Mouse (Mus musculus): ENCODE data around the gene Parp3.

Parp3 gene

DNA sequence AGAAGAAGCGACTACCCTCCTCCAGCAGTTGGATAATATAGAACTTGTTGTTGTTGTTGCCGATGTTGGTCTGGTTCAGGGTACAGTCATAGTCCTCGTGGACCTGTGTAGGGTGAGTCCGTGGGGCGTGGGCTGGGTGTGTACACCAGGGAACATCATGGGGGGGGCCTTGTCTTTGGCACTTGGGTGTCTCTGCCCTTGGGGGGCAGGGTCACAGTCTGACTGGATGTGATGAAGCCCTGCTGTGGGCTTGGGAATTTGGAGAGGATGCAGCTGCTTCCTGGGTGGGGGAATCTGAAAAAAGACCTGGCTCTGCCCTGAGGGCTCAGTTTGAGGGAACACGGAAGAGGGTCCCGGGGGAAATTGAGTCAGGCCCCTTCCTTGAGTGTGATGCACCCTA, 1.7 kb downstream of the Parp3 start:
- DNase-seq (ENCODE audit: low read depth, low spot score): no peak

DNA sequence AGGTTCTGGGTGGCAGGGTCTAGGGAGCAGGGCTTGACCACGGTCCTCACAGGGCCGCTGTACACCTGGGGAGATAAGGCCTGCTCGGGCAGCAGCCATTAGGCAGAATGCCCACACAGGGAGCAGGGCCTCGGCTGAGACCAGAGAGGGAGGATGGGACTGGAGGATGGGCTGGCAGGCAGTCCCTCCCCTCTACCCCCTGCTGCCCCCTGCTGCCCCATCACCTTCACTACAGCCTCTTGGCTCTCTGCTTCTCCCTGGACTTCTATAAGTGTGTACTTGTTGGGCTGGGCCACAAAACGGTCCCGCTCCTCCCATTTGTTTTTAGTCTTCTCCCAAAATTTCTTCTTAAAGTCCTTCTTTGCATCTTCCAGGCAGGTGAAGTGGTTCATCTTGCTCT, 2.3 kb downstream of the Parp3 start:
- no peak for DNase-seq (ENCODE audit: low read depth, low spot score)

- DNase-seq (ENCODE audit: low read depth, low spot score): no peak
Measured at GRCm38 (mm10) chr9:106473753-106474105, 3.0 kb downstream of the Parp3 start.

DNA sequence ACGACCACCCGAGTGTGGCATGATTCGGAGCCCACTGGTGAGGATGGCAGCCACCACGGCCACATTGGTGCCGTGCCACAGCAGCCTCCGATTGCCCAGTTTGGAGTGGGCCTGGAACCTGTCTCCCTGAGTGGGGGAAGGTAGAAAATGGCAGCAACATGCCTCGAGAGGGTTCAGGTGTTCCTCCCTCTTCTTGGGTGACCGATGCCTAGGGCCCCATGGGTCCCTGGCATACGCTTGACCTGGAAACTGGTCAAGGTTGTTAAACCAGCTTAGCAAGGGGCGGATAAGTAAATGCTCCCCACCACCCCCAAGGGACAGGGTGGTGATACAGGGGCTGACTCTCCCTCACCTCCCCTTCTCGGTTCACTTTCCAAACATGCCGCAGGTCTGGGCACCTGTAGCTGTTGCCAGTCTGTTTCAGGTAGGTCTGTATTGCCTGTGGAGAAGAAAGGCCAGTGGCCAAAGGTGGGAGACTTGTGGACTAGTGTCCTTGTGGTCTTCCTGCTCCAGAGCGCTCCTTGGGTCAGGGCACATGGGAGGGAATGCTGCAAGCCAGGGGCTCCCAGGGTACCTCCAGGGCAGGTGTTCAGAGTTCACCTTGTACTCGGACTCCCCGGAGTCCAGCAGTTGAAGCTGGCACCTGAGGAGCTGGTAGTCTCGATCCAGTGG, 3.5 kb downstream of the Parp3 start:
- DNase-seq (ENCODE audit: low read depth, low spot score): no peak

DNA sequence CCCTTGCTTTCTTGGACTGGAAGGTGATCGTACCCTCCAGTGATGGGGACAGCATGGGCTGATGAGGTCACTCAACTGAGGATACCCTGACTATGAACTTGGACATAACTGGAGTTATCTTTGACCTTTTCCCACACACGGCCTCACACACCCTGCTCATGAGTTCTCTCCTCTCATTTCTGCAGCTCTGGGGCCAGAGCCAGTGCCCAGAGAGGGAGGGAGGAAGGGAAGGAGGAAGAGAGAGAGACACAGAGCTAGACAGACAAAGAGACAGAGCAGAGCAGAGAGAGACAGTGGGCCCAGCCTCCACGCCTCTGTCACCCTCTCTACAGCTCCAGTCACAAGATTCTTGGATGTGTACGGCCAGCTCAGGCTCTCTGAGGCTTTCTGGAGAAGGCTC, 4.4 kb downstream of the Parp3 start:
- no peak for DNase-seq (ENCODE audit: low read depth, low spot score)

DNA sequence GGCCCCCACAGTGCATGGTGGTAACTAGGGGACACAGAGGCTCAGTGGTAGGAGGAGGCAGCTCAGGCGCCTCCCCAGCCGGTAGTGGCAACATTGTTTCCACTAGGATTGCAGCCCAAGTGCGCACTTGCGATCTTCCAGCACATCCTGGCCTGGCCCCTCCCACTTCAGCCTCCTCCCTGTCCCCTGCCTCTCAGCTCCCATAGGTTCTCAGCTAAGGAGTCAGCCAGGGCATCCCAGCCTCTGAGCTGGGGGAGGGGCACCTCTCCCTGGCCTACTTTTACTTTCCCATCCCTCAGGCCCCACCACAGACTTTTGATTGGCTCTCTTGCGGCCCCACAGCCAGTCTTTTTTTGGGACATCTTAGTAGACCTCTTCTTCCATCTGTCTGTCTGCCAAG, 4.9 kb downstream of the Parp3 start:
- DNase-seq (ENCODE audit: low read depth, low spot score): no peak

DNA sequence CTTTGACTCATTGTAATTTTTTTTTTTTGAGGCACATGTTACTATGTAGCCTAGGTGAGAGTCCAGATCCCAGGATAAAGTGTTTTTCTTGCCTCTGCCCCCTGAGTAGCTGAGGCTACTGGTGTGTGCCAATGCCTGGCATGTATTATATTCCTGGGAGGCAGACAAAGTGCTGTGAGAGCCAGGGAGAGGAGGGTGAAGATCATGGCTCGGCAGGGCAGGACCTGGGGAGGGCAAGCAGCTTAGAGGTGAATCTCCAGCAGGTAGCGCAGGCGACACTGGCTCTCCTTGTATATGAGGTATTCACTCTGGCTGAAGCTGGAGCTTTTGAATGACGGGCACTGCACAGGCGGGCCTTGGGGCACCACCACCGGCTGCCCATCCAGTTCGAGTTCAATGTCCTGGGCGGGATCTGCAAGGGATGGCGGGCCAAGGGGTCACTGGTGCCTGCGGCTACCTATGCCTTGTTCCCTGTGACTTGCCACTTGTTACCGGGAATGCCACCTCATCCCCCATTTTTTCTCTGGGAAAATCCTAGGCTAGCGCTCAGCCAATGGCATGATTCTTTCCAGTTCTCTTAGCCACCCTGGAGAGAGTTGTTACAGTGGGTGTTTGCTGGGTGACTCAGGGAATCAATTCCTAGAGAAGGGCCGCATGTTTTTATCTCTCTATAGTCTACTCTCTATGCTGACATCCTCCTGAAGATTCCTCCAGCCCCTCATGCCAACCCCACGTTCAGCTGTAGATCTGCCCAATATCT, 5.6 kb downstream of the Parp3 start:
- DNase-seq (ENCODE audit: low read depth, low spot score): no peak

- DNase-seq (ENCODE audit: low read depth, low spot score): no peak
Measured at GRCm38 (mm10) chr9:106469776-106470175, 7.0 kb downstream of the Parp3 start.

- no peak for DNase-seq (ENCODE audit: low read depth, low spot score)
Measured at GRCm38 (mm10) chr9:106469317-106469716, 7.4 kb downstream of the Parp3 start.

- no peak for DNase-seq (ENCODE audit: low read depth, low spot score)
Measured at GRCm38 (mm10) chr9:106467746-106468145, 9.0 kb downstream of the Parp3 start.

- DNase-seq (ENCODE audit: low read depth, low spot score): no peak
Measured at GRCm38 (mm10) chr9:106466721-106467120, 10.0 kb downstream of the Parp3 start.

DNA sequence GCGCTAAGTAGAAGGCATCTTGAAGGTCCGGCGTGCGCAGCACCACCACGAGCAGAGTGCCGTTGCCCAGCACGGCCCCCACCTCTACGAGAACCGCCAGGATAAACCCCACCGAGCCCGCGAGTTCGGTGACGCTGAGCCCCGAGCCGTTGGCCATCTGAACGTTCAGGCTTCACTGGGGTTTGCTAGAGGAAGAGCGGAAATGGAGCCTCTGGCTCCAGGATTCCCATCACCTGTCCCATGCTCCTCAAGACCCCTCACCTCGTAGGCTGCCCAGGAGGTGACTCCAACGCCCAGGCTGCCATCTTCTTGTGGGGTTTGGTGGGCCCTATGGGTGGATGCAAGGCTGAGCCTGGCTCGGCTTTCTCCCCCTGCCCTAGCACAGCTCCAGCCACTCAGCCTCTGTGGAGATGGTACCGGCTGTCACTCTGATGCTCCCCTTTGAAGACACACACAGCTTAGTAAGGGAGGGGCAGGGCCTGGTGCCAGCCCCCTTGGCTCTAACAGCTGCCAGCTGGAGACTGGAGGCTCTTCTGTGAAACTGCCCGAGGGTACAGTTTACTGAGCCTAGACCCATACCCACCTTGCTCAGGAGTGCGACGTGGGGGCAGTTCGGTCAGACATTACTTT, 11.1 kb downstream of the Parp3 start, which contains the start of gene Gpr62:
Gene Gpr62 (minus strand): TSS at position 368 of the 630 bp plus-strand sequence.
- no peak for DNase-seq (ENCODE audit: low read depth, low spot score)

DNA sequence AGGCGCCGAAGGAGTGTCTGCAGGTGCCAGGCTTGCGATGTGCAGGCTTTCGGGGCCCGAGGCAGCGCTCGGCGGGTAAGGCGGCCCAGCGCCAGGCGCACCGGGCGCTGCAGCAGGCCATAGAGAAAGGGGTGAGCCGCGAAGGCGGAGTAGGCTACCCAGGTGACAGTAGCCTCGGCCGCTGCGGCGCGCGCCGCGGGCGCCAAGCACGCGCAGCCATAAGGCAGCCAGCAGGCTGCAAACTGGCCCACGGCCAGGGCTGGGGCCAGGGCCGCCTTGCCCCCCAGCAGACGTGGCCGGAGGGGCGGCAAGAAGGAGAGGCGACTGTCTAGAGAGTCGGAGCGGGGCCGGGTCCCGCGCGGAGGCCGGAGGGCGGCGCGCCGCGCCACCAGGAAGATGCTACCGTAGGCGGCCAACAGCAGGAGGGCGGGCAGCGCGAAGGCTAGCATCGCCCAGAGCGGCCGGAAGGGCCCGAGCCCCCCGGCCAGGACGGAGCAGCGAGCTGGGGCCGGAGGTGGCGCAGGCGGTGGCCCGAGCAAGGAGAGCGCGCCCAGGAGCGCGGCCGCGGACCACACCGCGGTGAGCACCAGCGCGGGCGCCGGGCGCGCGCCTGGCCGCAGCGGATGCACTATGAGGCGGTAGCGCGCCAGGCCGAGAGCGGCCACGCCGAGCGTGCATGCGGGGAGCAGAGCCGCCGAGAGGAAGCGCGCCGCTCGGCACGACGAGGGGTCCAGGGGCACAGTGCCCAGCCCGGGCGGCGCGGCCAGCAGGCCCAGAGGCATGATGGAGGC, 11.8 kb downstream of the Parp3 start:
- no peak for DNase-seq (ENCODE audit: low read depth, low spot score)

DNA sequence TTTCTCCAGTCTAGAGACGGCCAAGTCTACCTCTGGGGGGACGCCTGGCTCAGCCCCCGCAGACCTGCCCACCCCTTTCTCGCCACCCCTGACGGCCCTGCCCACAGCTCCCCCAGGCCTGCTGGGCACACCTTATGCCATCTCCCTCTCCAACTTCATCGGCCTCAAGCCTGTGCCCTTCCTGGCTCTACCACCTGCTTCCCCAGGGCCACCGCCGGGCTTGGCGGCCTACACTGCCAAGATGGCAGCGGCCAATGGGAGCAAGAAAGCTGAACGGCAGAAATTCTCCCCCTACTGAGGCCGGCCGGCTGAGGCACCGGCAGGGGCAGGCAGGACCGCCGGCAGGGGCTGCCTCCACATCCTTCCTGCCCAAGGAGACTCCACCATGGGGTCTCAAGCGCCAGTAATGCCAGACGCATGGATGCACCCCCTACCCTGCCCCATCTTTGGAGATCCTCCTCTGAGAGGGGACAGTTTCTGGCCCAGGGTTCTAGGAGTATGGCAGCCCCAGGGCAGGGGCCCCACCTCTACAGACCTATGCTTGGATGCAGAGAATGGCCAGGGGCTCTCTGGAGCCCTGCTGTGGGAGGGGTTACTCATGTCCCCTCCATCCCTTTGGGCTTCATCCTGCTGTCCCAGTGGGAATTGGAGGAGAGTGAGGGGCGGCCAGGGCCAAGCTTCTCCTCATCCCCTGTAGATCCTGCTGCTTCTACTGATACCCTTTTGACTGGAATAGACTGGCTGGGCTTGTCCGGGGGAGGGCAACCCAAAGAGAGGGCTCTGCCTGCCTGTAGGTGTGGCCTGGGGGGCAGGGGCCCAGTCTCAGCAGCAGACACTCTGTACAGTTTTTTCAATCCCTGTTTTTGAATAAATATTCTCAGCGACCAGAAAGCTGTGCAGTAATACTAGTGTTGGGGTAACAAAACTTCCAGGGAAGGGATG, 13.4 kb downstream of the Parp3 start:
- no peak for DNase-seq (ENCODE audit: low read depth, low spot score)

GRCm38 (mm10) chr9:106462430-106462800, 14.3 kb downstream of the Parp3 start:
- no peak for DNase-seq (ENCODE audit: low read depth, low spot score)

- DNase-seq (ENCODE audit: low read depth, low spot score): no peak
Measured at GRCm38 (mm10) chr9:106461641-106462429, 14.9 kb downstream of the Parp3 start.

DNA sequence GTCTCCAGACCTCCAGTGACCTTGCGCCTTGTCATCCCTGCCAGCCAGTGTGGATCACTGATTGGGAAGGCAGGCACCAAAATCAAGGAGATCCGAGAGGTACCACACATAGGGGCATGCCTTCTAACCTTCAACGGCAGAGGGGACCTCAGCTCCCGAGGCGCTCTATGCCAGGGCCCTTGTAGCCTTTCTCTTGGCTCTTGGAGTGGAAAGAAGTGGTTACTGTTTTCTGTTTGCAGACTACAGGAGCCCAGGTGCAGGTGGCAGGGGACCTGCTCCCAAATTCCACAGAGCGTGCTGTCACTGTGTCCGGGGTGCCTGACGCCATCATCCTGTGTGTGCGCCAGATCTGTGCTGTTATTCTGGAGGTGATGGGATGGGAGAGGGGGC, 15.7 kb downstream of the Parp3 start:
- DNase-seq (ENCODE audit: low read depth, low spot score): no peak

GRCm38 (mm10) chr9:106460401-106461025, 16.2 kb downstream of the Parp3 start:
- DNase-seq (ENCODE audit: low read depth, low spot score): no peak

GRCm38 (mm10) chr9:106459946-106460345, 16.8 kb downstream of the Parp3 start:
- no peak for DNase-seq (ENCODE audit: low read depth, low spot score)

DNA sequence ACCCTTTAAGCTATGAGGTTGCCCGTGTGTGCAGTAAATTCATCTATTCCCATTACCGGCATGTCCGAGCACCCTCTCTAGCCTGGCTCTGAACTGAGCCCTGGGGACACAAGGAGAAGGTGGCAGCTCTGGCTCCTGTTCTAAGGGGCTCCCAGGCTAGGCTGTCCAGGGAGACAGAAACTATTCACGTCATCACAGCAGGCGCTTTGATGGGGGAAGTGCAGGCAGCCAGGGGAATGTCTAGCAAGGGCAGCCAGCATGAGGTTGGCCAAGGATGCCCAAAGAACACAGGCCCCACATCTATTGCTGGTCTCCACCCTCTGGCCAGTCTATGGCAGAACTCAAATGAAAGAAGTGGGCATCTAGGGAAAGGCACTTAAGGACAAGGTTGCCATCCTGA, 18.8 kb downstream of the Parp3 start:
- no peak for DNase-seq (ENCODE audit: low read depth, low spot score)
